ENCODE assay signal across 8 mouse cellular contexts in genomic region chr5:34582314-34582675, GRCm38 (mm10). TPM values are rescaled to one million over a fixed set of nuclear protein-coding genes. Genes with fewer than 3 reads are reported as not detected.
DNase-seq lines count a peak whose midpoint lies in the region; ATAC-seq and TF ChIP-seq lines count a peak whose summit lies in the region.

No protein-coding gene starts in this region.

- H3K4me1 ChIP-seq in lung, postnatal 0 days (ENCODE audit: insufficient read depth, low read depth, low read length), result no peaks in the 10 kb centered on the region
- peaks cover 4% of the 10 kb centered on the region; the same call in 1 of the 2 replicates for H3K4me1 ChIP-seq in forebrain, embryonic 14.5 days (ENCODE audit: control insufficient read depth, insufficient read depth, low read length)
- peaks cover 9% of the 10 kb centered on the region for H3K4me1 ChIP-seq in midbrain, embryonic 15.5 days

- ATAC-seq in frontal cortex, adult (ENCODE audit: low TSS enrichment), result peak; percentile 39
- ATAC-seq in lung, postnatal 0 days, result no peak
- ATAC-seq in forebrain, embryonic 14.5 days, result no peak
- ATAC-seq in midbrain, embryonic 15.5 days (replicated peaks), result no peak

- H3K27ac ChIP-seq in lung, postnatal 0 days (ENCODE audit: low read length), result 0 out of 2 replicates have a peak overlapping the region, but pooled peaks have one; percentile 12
- H3K27ac ChIP-seq in forebrain, embryonic 14.5 days (ENCODE audit: low read depth, low read length), result 0 out of 2 replicates have a peak overlapping the region, but pooled peaks have one; percentile 48
- 0 out of 2 replicates have a peak overlapping the region, but pooled peaks have one; percentile 38 for H3K27ac ChIP-seq in midbrain, embryonic 15.5 days

- H3K9me3 ChIP-seq in lung, postnatal 0 days (ENCODE audit: low read length), result no peaks in the 10 kb centered on the region
- H3K9me3 ChIP-seq in forebrain, embryonic 14.5 days (replicated peaks; ENCODE audit: control insufficient read depth, low read length), result no peaks in the 10 kb centered on the region
- no peaks in the 10 kb centered on the region for H3K9me3 ChIP-seq in midbrain, embryonic 15.5 days

- no peaks in the 10 kb centered on the region for H3K27me3 ChIP-seq in lung, postnatal 0 days (replicated peaks; ENCODE audit: insufficient read depth, low read length)
- H3K27me3 ChIP-seq in forebrain, embryonic 14.5 days (replicated peaks; ENCODE audit: control insufficient read depth, insufficient read depth, low read length), result no peaks in the 10 kb centered on the region
- H3K27me3 ChIP-seq in midbrain, embryonic 15.5 days (replicated peaks), result no peaks in the 10 kb centered on the region

- no peak for DNase-seq in frontal cortex, postnatal 25 days (ENCODE audit: low spot score in 2 of 2)
- DNase-seq in lung, postnatal 0 days (ENCODE audit: low spot score), result no peak
- no peak for DNase-seq in lung, postnatal 4 days
- no peak for DNase-seq in forebrain, embryonic 14.5 days (ENCODE audit: low spot score)
- no peak for DNase-seq in right cerebral cortex, postnatal 36 days (ENCODE audit: low spot score in 2 of 2)
- no peak for DNase-seq in gastrocnemius, postnatal 4 days (ENCODE audit: low spot score in 2 of 2)

- TF ChIP-seq CTCF in lung, postnatal 0 days (IDR thresholded peaks at IDR 0.05), result no peak

- H3K9ac ChIP-seq in lung, postnatal 0 days (replicated peaks; ENCODE audit: low read depth), result no peak overlapping the region
- no peak overlapping the region for H3K9ac ChIP-seq in forebrain, embryonic 14.5 days (ENCODE audit: low read length)
- H3K9ac ChIP-seq in midbrain, embryonic 15.5 days, result no peak overlapping the region

- no peak overlapping the region for H3K4me3 ChIP-seq in lung, postnatal 0 days (ENCODE audit: low read depth, low read length)
- no peak overlapping the region for H3K4me3 ChIP-seq in forebrain, embryonic 14.5 days (ENCODE audit: low read depth, low read length)
- no peak overlapping the region for H3K4me3 ChIP-seq in midbrain, embryonic 15.5 days

- no peak for TF ChIP-seq EP300 in lung, postnatal 0 days (IDR thresholded peaks at IDR 0.05)

- no peak overlapping the region for H3K4me2 ChIP-seq in lung, postnatal 0 days (replicated peaks; ENCODE audit: low read depth, low read length)
- no peak overlapping the region for H3K4me2 ChIP-seq in forebrain, embryonic 14.5 days (ENCODE audit: low read length)
- no peak overlapping the region for H3K4me2 ChIP-seq in midbrain, embryonic 15.5 days

- H3K36me3 ChIP-seq in lung, postnatal 0 days (ENCODE audit: insufficient read depth, low read length), result no peaks in the 10 kb centered on the region
- H3K36me3 ChIP-seq in forebrain, embryonic 14.5 days (ENCODE audit: control insufficient read depth, insufficient read depth, low read length), result no peaks in the 10 kb centered on the region; the same call in 1 of the 2 replicates
- no peaks in the 10 kb centered on the region for H3K36me3 ChIP-seq in midbrain, embryonic 15.5 days (replicated peaks)

- WGBS in lung, postnatal 0 days, result 64% methylated on average over 5 of the region's 5 CpGs
- 82% methylated on average over 5 of the region's 5 CpGs for WGBS in forebrain, embryonic 14.5 days
- WGBS in midbrain, embryonic 15.5 days, result 83% methylated on average over 5 of the region's 5 CpGs

RNA-seq across cellular contexts. Expression of gene Add1, which starts 8.8 kb away (rescaled TPM):
- polyA plus RNA-seq in lung, postnatal 0 days (2015; fragmentation: Nextera tagmentation; extraction: Ambion mirVana), result 135 and 145 TPM in 2 replicates
- 166 and 196 TPM in 2 replicates for polyA plus RNA-seq in forebrain, embryonic 14.5 days (2014; fragmentation: Nextera tagmentation; extraction: Ambion mirVana)
- 218 and 221 TPM in 2 replicates for polyA plus RNA-seq in midbrain, embryonic 15.5 days (2015; fragmentation: Nextera tagmentation; extraction: Ambion mirVana)
- total RNA-seq in gastrocnemius, postnatal 4 days (2021), result 100 to 1,000 TPM; 174 to 180 TPM

RNA-seq across cellular contexts. Expression of gene Mfsd10, which starts 54.7 kb away (rescaled TPM):
- polyA plus RNA-seq in lung, postnatal 0 days (2015; fragmentation: Nextera tagmentation; extraction: Ambion mirVana), result 52.1 and 75.2 TPM in 2 replicates
- polyA plus RNA-seq in forebrain, embryonic 14.5 days (2014; fragmentation: Nextera tagmentation; extraction: Ambion mirVana), result 72.8 and 84.8 TPM in 2 replicates
- 106 and 118 TPM in 2 replicates for polyA plus RNA-seq in midbrain, embryonic 15.5 days (2015; fragmentation: Nextera tagmentation; extraction: Ambion mirVana)
- 10 to 100 TPM; 30.7 to 31.8 TPM for total RNA-seq in gastrocnemius, postnatal 4 days (2021)

RNA-seq across cellular contexts. Expression of gene Sh3bp2, which starts 56.7 kb away (rescaled TPM):
- 7.7 and 9.2 TPM in 2 replicates for polyA plus RNA-seq in lung, postnatal 0 days (2015; fragmentation: Nextera tagmentation; extraction: Ambion mirVana)
- 18.8 and 27.8 TPM in 2 replicates for polyA plus RNA-seq in forebrain, embryonic 14.5 days (2014; fragmentation: Nextera tagmentation; extraction: Ambion mirVana)
- polyA plus RNA-seq in midbrain, embryonic 15.5 days (2015; fragmentation: Nextera tagmentation; extraction: Ambion mirVana), result 25.4 and 25.9 TPM in 2 replicates
- total RNA-seq in gastrocnemius, postnatal 4 days (2021), result 1 to 10 TPM; 4.9 to 5.4 TPM
